Mouse (Mus musculus) forebrain, embryonic 10.5 days (tissue): ENCODE data around the gene Ffar2. TPM values are rescaled to one million over a fixed set of nuclear protein-coding genes. Genes with fewer than 3 reads are reported as not detected.
A peak's percentile ranks its signal among the peaks of the same experiment; 100 is the strongest.

ENCODE experiments used
- DNase-seq: peaks from one replicate; pipeline ENCODE4 v3.0.0-alpha.2; 2017; ENCODE audit warnings: low spot score; ENCODE audit errors: extremely low spot score
- H3K27ac ChIP-seq: fragments of 300-500 bp; sonication (generic); 2 replicates; pipeline ENCODE4 v1.5.1; 2016; ENCODE audit warnings: mild to moderate bottlenecking
- H3K27me3 ChIP-seq: fragments of 300-500 bp; sonication (generic); 2 replicates; pipeline ENCODE4 v1.6.1; 2016; ENCODE audit warnings: mild to moderate bottlenecking; ENCODE audit not compliant: poor library complexity, severe bottlenecking
- H3K36me3 ChIP-seq: fragments of 300-500 bp; sonication (generic); replicated peaks from 2 replicates; pipeline ENCODE4 v1.6.1; 2016; ENCODE audit warnings: mild to moderate bottlenecking, moderate library complexity
- H3K4me1 ChIP-seq: fragments of 300-500 bp; sonication (generic); 2 replicates; pipeline ENCODE4 v1.6.1; 2016
- H3K4me3 ChIP-seq: fragments of 300-500 bp; sonication (generic); 2 replicates; pipeline ENCODE4 v1.5.1; 2016; ENCODE audit warnings: mild to moderate bottlenecking, moderate library complexity
- H3K9me3 ChIP-seq: fragments of 300-500 bp; sonication (generic); 2 replicates; pipeline ENCODE4 v1.6.1; 2016; ENCODE audit warnings: mild to moderate bottlenecking, moderate library complexity
- WGBS: fragments of 180-500 bp; shearing (Covaris S2); methylation state at CpG from one replicate; pipeline ENCODE4 v1.1.7; 2016; 5-methylcytosine and 5-hydroxymethylcytosine counted together
- polyA plus RNA-seq: library from polyadenylated mRNA; unstranded; fragments of >200 nt; fragmentation: Nextera tagmentation; extraction: Ambion mirVana; gene quantifications from 2 replicates; pipeline ENCODE4 v1.2.1, GENCODE M21; 2016

Gene Ffar2
- not detected in 2 replicates for polyA plus RNA-seq

GRCm38 (mm10) chr7:30823675-30824074 is at the start of gene Ffar2:
Gene Ffar2 (minus strand): TSS chr7:30823775.
- Histone ChIP-seq H3K27me3 (no peaks in the 10 kb centered on the region), H3K4me3 (no peak within 1 kb of the TSS), H3K9me3 (no peaks in the 10 kb centered on the region), H3K36me3 (no peaks in the 10 kb centered on the region), H3K27ac (no peak within 1 kb of the TSS), H3K4me1 (no peaks in the 10 kb centered on the region)
- DNase-seq, result no peak
- WGBS, result 92% methylated on average over 18 of the region's 18 CpGs

- Histone ChIP-seq H3K9me3 (no peaks in the 10 kb centered on the region), H3K27me3 (peaks cover 9% of the 10 kb centered on the region), H3K4me3 (peak overlapping the region; percentile 25; the same call in 1 of the 2 replicates), H3K4me1 (0 out of 2 replicates have a peak, but pooled peaks cover 3% of the 10 kb centered on the region), H3K27ac (no peak overlapping the region), H3K36me3 (no peaks in the 10 kb centered on the region)
- 29% methylated on average over 15 of the region's 15 CpGs for WGBS
- peak; percentile 56 for DNase-seq
Observed at GRCm38 (mm10) chr7:30873083-30873482, 49.5 kb upstream of the Ffar2 start.

- 80% methylated on average over 8 of the region's 8 CpGs for WGBS
- no peaks in the 10 kb centered on the region for H3K9me3 ChIP-seq
- no peaks in the 10 kb centered on the region for H3K27me3 ChIP-seq
- H3K4me1 ChIP-seq, result peaks cover 15% of the 10 kb centered on the region
- no peak for DNase-seq
- no peak overlapping the region for H3K4me3 ChIP-seq
- no peaks in the 10 kb centered on the region for H3K36me3 ChIP-seq
- no peak overlapping the region for H3K27ac ChIP-seq
Observed at GRCm38 (mm10) chr7:30863386-30863785, 39.8 kb upstream of the Ffar2 start.

- H3K4me3 ChIP-seq, result no peak within 1 kb of the TSS
- peaks cover 12% of the 10 kb centered on the region; the same call in 1 of the 2 replicates for H3K4me1 ChIP-seq
- DNase-seq, result no peak
- H3K27me3 ChIP-seq, result no peaks in the 10 kb centered on the region
- 88% methylated on average over 12 of the region's 12 CpGs for WGBS
- no peak within 1 kb of the TSS for H3K27ac ChIP-seq
- H3K36me3 ChIP-seq, result no peaks in the 10 kb centered on the region
- no peaks in the 10 kb centered on the region for H3K9me3 ChIP-seq
Observed at GRCm38 (mm10) chr7:30861464-30861863, 37.9 kb upstream of the Ffar2 start, which contains the start of gene Ffar1. Gene Ffar1 (minus strand): TSS chr7:30861564.

GRCm38 (mm10) chr7:30859635-30860402 is 36.2 kb upstream of the Ffar2 start:
- peak; percentile 74 for DNase-seq
- peak overlapping the region; percentile 41 for H3K4me3 ChIP-seq
- no peaks in the 10 kb centered on the region for H3K27me3 ChIP-seq
- H3K4me1 ChIP-seq, result peaks cover 12% of the 10 kb centered on the region; the same call in 1 of the 2 replicates
- no peaks in the 10 kb centered on the region for H3K36me3 ChIP-seq
- H3K9me3 ChIP-seq, result no peaks in the 10 kb centered on the region
- peak overlapping the region; percentile 54; the same call in 1 of the 2 replicates for H3K27ac ChIP-seq
- 9% methylated on average over 14 of the region's 16 CpGs for WGBS

GRCm38 (mm10) chr7:30859290-30859634 is 35.7 kb upstream of the Ffar2 start:
- peak; percentile 67 for DNase-seq
- Histone ChIP-seq H3K4me1 (peaks cover 12% of the 10 kb centered on the region; the same call in 1 of the 2 replicates), H3K27me3 (no peaks in the 10 kb centered on the region), H3K27ac (no peak overlapping the region), H3K4me3 (no peak overlapping the region), H3K36me3 (no peaks in the 10 kb centered on the region), H3K9me3 (no peaks in the 10 kb centered on the region)

- Histone ChIP-seq H3K4me1 (peaks cover 10% of the 10 kb centered on the region; the same call in 1 of the 2 replicates), H3K4me3 (no peak overlapping the region), H3K9me3 (no peaks in the 10 kb centered on the region), H3K27ac (no peak overlapping the region), H3K27me3 (no peaks in the 10 kb centered on the region), H3K36me3 (no peaks in the 10 kb centered on the region)
- DNase-seq, result no peak
- WGBS, result 86% methylated on average over 1 of the region's 1 CpGs
Observed at GRCm38 (mm10) chr7:30857746-30858145, 34.2 kb upstream of the Ffar2 start.

- Histone ChIP-seq H3K27me3 (no peaks in the 10 kb centered on the region), H3K27ac (no peak within 1 kb of the TSS), H3K36me3 (no peaks in the 10 kb centered on the region), H3K4me3 (no peak within 1 kb of the TSS), H3K9me3 (no peaks in the 10 kb centered on the region), H3K4me1 (peaks cover 10% of the 10 kb centered on the region; the same call in 1 of the 2 replicates)
- 87% methylated on average over 6 of the region's 6 CpGs for WGBS
- no peak for DNase-seq
Observed at GRCm38 (mm10) chr7:30856078-30856477, 32.5 kb upstream of the Ffar2 start, which contains the start of gene Ffar3. Gene Ffar3 (minus strand): TSS chr7:30856178.

GRCm38 (mm10) chr7:30851421-30851820 is 27.8 kb upstream of the Ffar2 start:
- 84% methylated on average over 1 of the region's 1 CpGs for WGBS
- no peaks in the 10 kb centered on the region for H3K36me3 ChIP-seq
- DNase-seq, result no peak
- no peak overlapping the region for H3K4me3 ChIP-seq
- no peaks in the 10 kb centered on the region for H3K4me1 ChIP-seq
- no peaks in the 10 kb centered on the region for H3K9me3 ChIP-seq
- no peak overlapping the region for H3K27ac ChIP-seq
- H3K27me3 ChIP-seq, result no peaks in the 10 kb centered on the region

GRCm38 (mm10) chr7:30847934-30848333 is 24.4 kb upstream of the Ffar2 start:
- DNase-seq, result no peak
- no peak overlapping the region for H3K27ac ChIP-seq
- no peaks in the 10 kb centered on the region for H3K4me1 ChIP-seq
- WGBS, result 88% methylated on average over 6 of the region's 6 CpGs
- no peaks in the 10 kb centered on the region for H3K27me3 ChIP-seq
- no peak overlapping the region for H3K4me3 ChIP-seq
- no peaks in the 10 kb centered on the region for H3K36me3 ChIP-seq
- no peaks in the 10 kb centered on the region for H3K9me3 ChIP-seq

GRCm38 (mm10) chr7:30847386-30847785 is 23.8 kb upstream of the Ffar2 start:
- H3K9me3 ChIP-seq, result no peaks in the 10 kb centered on the region
- H3K4me3 ChIP-seq, result no peak overlapping the region
- no peak overlapping the region for H3K27ac ChIP-seq
- no peaks in the 10 kb centered on the region for H3K4me1 ChIP-seq
- 88% methylated on average over 5 of the region's 5 CpGs for WGBS
- no peak for DNase-seq
- H3K27me3 ChIP-seq, result no peaks in the 10 kb centered on the region
- H3K36me3 ChIP-seq, result no peaks in the 10 kb centered on the region

GRCm38 (mm10) chr7:30846505-30847053 is 23.0 kb upstream of the Ffar2 start:
- H3K9me3 ChIP-seq, result no peaks in the 10 kb centered on the region
- no peak overlapping the region for H3K4me3 ChIP-seq
- DNase-seq, result no peak
- H3K27me3 ChIP-seq, result no peaks in the 10 kb centered on the region
- no peaks in the 10 kb centered on the region for H3K4me1 ChIP-seq
- H3K36me3 ChIP-seq, result no peaks in the 10 kb centered on the region
- no peak overlapping the region for H3K27ac ChIP-seq
- 76% methylated on average over 2 of the region's 2 CpGs for WGBS

- H3K4me1 ChIP-seq, result no peaks in the 10 kb centered on the region
- H3K4me3 ChIP-seq, result no peak overlapping the region
- 57% methylated on average over 7 of the region's 7 CpGs for WGBS
- H3K36me3 ChIP-seq, result no peaks in the 10 kb centered on the region
- no peak overlapping the region for H3K27ac ChIP-seq
- H3K9me3 ChIP-seq, result no peaks in the 10 kb centered on the region
- DNase-seq, result no peak
- no peaks in the 10 kb centered on the region for H3K27me3 ChIP-seq
Observed at GRCm38 (mm10) chr7:30844676-30845297, 21.2 kb upstream of the Ffar2 start.
